Mouse (Mus musculus): Measurements from ENCODE around the gene P3h3. TPM values are rescaled to one million over a fixed set of nuclear protein-coding genes. Genes with fewer than 3 reads are reported as not detected.
"Not testable (repeated sequence)": the region's sequence is repeated elsewhere in the genome, so short reads cannot be mapped to it uniquely, and the experiment has no call there.

P3h3 gene
- polyA plus RNA-seq (2015; fragmentation: Nextera tagmentation; extraction: Ambion mirVana): 23.7 and 28.6 TPM in 2 replicates

DNA sequence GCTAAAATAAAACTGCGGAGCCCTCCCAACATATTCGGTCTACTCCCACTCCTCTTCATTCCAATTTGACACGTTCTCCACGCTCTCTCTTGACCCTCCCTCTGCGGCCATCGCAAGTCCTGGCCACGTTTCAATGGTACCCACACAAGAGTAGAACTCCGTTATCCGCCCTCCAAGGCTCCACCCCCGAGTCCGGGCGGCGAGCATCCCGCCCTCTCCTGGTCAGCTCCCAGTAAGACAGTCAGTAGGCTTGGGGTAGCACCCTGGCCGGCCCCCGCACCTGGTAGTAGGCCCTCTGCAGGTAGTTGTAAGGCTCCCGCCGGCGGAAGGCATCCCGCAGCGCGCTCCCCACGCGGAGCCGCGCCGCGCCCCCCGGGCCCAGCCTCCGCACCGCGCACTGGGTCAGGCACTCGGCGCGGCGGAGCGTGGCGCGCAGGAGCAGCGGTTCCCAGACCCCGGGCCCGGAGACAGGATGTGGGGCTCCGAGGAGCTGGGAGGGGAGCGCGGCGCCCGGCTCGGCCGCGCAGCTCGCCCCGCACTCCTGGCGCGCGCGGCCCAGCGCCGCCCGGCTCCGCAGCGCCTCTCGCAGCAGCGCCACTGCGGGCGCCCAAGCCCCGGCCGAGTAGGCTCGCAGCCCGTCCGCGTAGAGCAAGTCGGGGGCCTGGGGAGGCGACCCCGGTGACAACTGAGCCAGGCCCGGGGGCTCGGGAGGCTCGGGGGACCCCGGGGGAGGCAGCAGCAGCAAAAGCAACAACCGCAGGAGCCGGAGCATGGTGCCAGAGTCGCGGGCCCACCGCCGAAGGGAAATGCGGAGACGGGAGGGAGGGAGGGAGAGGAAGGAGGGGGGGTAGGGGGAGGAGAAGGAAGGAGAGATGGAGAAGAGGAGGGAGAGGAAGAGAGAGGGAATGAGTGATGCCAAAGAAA lies at the start of gene P3h3:
TSS of gene P3h3 (minus strand) at position 837 of the 924 bp plus-strand sequence.
- peak; percentile 82 for ATAC-seq (replicated peaks; ENCODE audit: low FRiP score)
- Histone ChIP-seq H3K9ac (peak within 1 kb of the TSS; percentile 90), H3K4me2 (peak within 1 kb of the TSS; percentile 84), H3K4me3 (replicated peaks) (peak within 1 kb of the TSS; percentile 73), H3K9me3 (replicated peaks) (no peaks in the 10 kb centered on the region), H3K36me3 (peaks cover 19% of the 10 kb centered on the region), H3K27ac (peak within 1 kb of the TSS; percentile 96), H3K27me3 (peaks cover 12% of the 10 kb centered on the region), H3K4me1 (peaks cover 57% of the 10 kb centered on the region)
- under 1% methylated on average over 84 of the region's 86 CpGs for WGBS

DNA sequence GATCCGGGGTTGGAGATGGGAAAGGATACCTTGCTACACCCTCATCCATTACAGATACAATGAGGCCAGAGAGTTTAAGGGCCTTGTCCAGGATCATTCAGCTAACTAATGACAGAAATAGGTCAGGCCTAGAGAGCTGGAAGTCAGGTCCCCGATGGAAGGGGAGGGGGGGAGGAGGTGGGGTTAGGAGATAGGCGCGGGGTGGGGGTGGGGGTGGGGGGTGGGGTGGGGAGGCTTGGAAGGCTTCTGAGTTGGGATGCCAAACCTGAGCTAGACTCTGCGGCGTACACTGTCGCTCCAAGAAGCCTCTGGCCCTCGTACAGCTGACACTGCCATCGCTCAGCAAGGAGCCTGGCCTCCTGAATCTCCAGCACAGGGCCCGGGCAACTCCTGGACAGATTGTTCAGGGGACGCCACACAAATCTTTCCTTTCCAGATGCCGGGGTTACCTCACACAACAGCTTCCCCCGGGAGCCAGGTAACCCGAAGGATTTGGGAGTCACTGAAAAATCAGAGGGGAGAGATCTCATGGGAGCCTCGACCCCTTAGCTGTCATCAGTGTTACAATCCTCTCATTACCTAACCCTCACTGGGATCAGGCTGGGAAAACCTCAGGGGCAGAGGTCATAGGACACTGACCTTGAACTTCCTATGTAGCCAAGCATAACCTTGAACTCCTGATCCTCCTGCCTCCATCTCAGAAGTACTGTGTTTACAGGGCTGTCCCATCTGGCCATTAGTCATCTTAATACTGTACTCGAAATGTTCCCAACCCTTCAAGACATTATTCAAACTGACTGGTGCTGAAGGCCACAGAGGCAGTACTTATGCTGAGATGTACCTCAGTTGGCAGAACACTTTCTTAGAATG lies 47.7 kb upstream of the P3h3 start:
- Histone ChIP-seq H3K4me2 (peak overlapping the region; percentile 91), H3K36me3 (no peaks in the 10 kb centered on the region), H3K27ac (peak overlapping the region; percentile 99), H3K4me3 (replicated peaks) (peak overlapping the region; percentile 60), H3K9me3 (replicated peaks) (no peaks in the 10 kb centered on the region), H3K4me1 (peaks cover 27% of the 10 kb centered on the region), H3K9ac (peak overlapping the region; percentile 71), H3K27me3 (peaks cover 7% of the 10 kb centered on the region; the same call in 1 of the 2 replicates)
- no peak for ATAC-seq (replicated peaks; ENCODE audit: low FRiP score)
- WGBS: 39% methylated on average over 13 of the region's 16 CpGs

GRCm38 (mm10) chr6:124904161-124904981 lies 46.8 kb upstream of the P3h3 start:
- peak; percentile 80 for ATAC-seq (replicated peaks; ENCODE audit: low FRiP score)
- H3K36me3 ChIP-seq: no peaks in the 10 kb centered on the region
- H3K9me3 ChIP-seq (replicated peaks): no peaks in the 10 kb centered on the region
- 8% methylated on average over 21 of the region's 24 CpGs for WGBS
- H3K9ac ChIP-seq: peak overlapping the region; percentile 71
- H3K4me2 ChIP-seq: peak overlapping the region; percentile 91
- H3K27me3 ChIP-seq: no peaks in the 10 kb centered on the region; the same call in 1 of the 2 replicates
- H3K4me3 ChIP-seq (replicated peaks): peak overlapping the region; percentile 60
- peaks cover 18% of the 10 kb centered on the region for H3K4me1 ChIP-seq
- peak overlapping the region; percentile 99 for H3K27ac ChIP-seq

- Histone ChIP-seq H3K27ac (peak overlapping the region; percentile 99), H3K4me3 (replicated peaks) (peak overlapping the region; percentile 60), H3K4me2 (peak overlapping the region; percentile 91), H3K9ac (peak overlapping the region; percentile 71), H3K9me3 (replicated peaks) (no peaks in the 10 kb centered on the region), H3K36me3 (no peaks in the 10 kb centered on the region), H3K4me1 (peaks cover 16% of the 10 kb centered on the region), H3K27me3 (no peaks in the 10 kb centered on the region)
- ATAC-seq (replicated peaks; ENCODE audit: low FRiP score): peak; percentile 88
- WGBS: 3% methylated on average over 23 of the region's 23 CpGs
Observed at GRCm38 (mm10) chr6:124903580-124904151, 46.1 kb upstream of the P3h3 start.

GRCm38 (mm10) chr6:124901851-124902250 lies 44.3 kb upstream of the P3h3 start:
- no peak for ATAC-seq (replicated peaks; ENCODE audit: low FRiP score)
- Histone ChIP-seq H3K4me3 (replicated peaks) (no peak overlapping the region), H3K4me2 (no peak overlapping the region), H3K27me3 (no peaks in the 10 kb centered on the region), H3K27ac (no peak overlapping the region), H3K9me3 (replicated peaks) (no peaks in the 10 kb centered on the region), H3K4me1 (peaks cover 16% of the 10 kb centered on the region), H3K9ac (no peak overlapping the region), H3K36me3 (no peaks in the 10 kb centered on the region)

GRCm38 (mm10) chr6:124900801-124901480 lies 43.4 kb upstream of the P3h3 start:
- Histone ChIP-seq H3K36me3 (no peaks in the 10 kb centered on the region), H3K27me3 (no peaks in the 10 kb centered on the region), H3K4me3 (replicated peaks) (no peak overlapping the region), H3K4me2 (no peak overlapping the region), H3K9ac (no peak overlapping the region), H3K27ac (no peak overlapping the region), H3K9me3 (replicated peaks) (no peaks in the 10 kb centered on the region), H3K4me1 (peaks cover 16% of the 10 kb centered on the region)
- 64% methylated on average over 10 of the region's 10 CpGs for WGBS
- ATAC-seq (replicated peaks; ENCODE audit: low FRiP score): no peak

- no peaks in the 10 kb centered on the region for H3K27me3 ChIP-seq
Observed at GRCm38 (mm10) chr6:124900056-124900800, 42.7 kb upstream of the P3h3 start.

GRCm38 (mm10) chr6:124898359-124898758 lies 40.8 kb upstream of the P3h3 start:
- no peak for ATAC-seq (replicated peaks; ENCODE audit: low FRiP score)
- H3K4me3 ChIP-seq (replicated peaks): no peak overlapping the region
- no peaks in the 10 kb centered on the region for H3K36me3 ChIP-seq
- no peaks in the 10 kb centered on the region for H3K4me1 ChIP-seq
- H3K4me2 ChIP-seq: no peak overlapping the region
- no peak overlapping the region for H3K9ac ChIP-seq
- H3K9me3 ChIP-seq (replicated peaks): no peaks in the 10 kb centered on the region
- H3K27me3 ChIP-seq: no peaks in the 10 kb centered on the region
- no peak overlapping the region for H3K27ac ChIP-seq
- WGBS: 52% methylated on average over 3 of the region's 3 CpGs

More at GRCm38 (mm10) chr6:124900056-124900800, 42.7 kb upstream of the P3h3 start:
- H3K36me3 ChIP-seq: no peaks in the 10 kb centered on the region
- ATAC-seq (replicated peaks; ENCODE audit: low FRiP score): no peak
- no peak overlapping the region for H3K27ac ChIP-seq
- no peak overlapping the region for H3K4me3 ChIP-seq (replicated peaks)
- no peak overlapping the region for H3K9ac ChIP-seq
- no peak overlapping the region for H3K4me2 ChIP-seq
- 55% methylated on average over 8 of the region's 8 CpGs for WGBS
- H3K4me1 ChIP-seq: peaks cover 13% of the 10 kb centered on the region
- H3K9me3 ChIP-seq (replicated peaks): no peaks in the 10 kb centered on the region

DNA sequence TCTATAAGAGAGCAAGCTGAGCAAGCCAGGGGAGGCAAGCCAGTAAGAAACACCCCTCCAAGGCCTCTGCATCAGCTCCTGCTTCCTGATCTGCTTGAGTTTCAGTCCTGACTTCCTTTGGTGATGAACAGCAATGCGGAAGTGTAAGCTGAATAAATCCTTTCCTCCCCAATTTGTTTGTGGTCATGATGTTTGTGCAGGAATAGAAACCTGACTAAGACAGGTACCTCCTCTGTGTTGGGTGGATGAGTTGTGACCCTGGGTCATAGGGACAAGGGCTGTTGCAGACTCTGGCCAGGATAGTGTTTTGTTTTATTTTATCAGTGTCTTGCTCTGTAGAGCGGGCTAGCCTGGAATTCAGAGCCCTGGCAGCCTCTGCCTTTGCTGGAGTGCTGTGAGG lies 36.6 kb upstream of the P3h3 start:
- H3K4me1 ChIP-seq; H3K36me3 ChIP-seq; H3K4me3 ChIP-seq (replicated peaks); H3K9ac ChIP-seq; H3K4me2 ChIP-seq; H3K27me3 ChIP-seq; H3K9me3 ChIP-seq (replicated peaks); ATAC-seq (replicated peaks; ENCODE audit: low FRiP score); H3K27ac ChIP-seq: not testable (repeated sequence)
- 70% methylated on average over 2 of the region's 2 CpGs for WGBS

- H3K27ac ChIP-seq: no peak overlapping the region
- H3K4me2 ChIP-seq: no peak overlapping the region
- no peak for ATAC-seq (replicated peaks; ENCODE audit: low FRiP score)
- H3K36me3 ChIP-seq: no peaks in the 10 kb centered on the region
- WGBS: 55% methylated on average over 6 of the region's 6 CpGs
- no peaks in the 10 kb centered on the region for H3K4me1 ChIP-seq
- no peak overlapping the region for H3K4me3 ChIP-seq (replicated peaks)
- H3K9ac ChIP-seq: no peak overlapping the region
- no peaks in the 10 kb centered on the region for H3K9me3 ChIP-seq (replicated peaks)
- H3K27me3 ChIP-seq: no peaks in the 10 kb centered on the region
Observed at GRCm38 (mm10) chr6:124890997-124891396, 33.4 kb upstream of the P3h3 start.

Measured in kidney, embryonic 15.5 days (tissue).